Mouse (Mus musculus): Measurements from ENCODE around the gene Klhl22.

Gene Klhl22

DNA sequence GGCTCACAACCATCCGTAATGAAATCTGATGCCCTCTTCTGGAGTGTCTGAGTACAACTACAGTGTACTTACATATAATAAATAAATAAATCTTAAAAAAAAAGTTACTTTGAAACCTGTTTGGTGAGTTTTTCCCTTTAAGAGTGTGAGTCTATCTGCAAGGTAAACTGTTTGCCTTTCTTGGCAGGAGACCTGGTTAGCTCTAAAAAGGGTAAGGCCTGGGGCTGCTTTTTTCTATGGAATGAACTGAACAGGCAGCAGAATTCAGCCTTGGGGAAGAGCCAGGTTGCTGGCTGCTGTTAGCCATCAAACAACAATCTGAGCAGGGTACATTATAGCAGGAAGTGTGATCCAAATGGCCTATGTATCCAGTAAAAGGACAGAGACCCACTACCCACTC lies 16.6 kb upstream of the Klhl22 start:
- ChIA-PET POLR2A (interaction anchor here in 3 of 4 experiments (0.6 to 3.4 kb wide), 4 partner anchors 17 to 34 kb away, joined by 3 to 20 read pairs (median 3); partner anchors contain the start of gene Klhl22 (in 2 of the 3)), CTCF (interaction anchor here in 1 of 4 experiments (0.7 to 2.9 kb wide), 3 partner anchors 43 to 541 kb away, joined by 3 to 11 read pairs (median 6); no protein-coding TSS in a partner anchor)

DNA sequence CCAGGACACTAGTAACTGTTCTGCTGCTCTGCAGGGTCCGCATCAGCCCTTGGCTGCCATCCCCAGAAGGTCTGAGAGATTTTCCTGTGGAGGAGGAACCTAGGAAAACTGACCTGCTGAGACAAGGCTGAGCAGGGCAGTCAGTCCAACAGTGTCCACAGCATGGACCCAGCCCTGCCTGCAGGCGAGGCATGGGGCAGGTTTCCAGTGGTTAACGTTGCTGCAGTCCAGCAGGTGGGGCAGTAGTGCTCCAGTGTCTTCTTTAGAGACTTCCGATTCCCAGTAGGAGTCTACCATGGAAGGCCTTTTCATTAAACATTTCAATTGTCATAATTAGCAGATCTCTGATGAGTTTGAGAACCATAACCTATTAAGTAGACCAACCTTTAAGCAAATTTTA lies 16.1 kb upstream of the Klhl22 start:
- POLR2A ChIA-PET, result interaction anchor here in 3 of 4 experiments (0.6 to 3.4 kb wide), 5 partner anchors 11 to 48 kb away, joined by 3 to 20 read pairs (median 4); partner anchors contain the start of gene Klhl22 (in 2 of the 3)
- CTCF ChIA-PET, result interaction anchor here in 2 of 4 experiments (1.2 to 3.1 kb wide), 7 partner anchors 10 to 148 kb away, joined by 3 to 20 read pairs (median 11); partner anchors contain the start of genes Gm20518 (in 1 of the 2) and Med15 (in 1 of the 2)

DNA sequence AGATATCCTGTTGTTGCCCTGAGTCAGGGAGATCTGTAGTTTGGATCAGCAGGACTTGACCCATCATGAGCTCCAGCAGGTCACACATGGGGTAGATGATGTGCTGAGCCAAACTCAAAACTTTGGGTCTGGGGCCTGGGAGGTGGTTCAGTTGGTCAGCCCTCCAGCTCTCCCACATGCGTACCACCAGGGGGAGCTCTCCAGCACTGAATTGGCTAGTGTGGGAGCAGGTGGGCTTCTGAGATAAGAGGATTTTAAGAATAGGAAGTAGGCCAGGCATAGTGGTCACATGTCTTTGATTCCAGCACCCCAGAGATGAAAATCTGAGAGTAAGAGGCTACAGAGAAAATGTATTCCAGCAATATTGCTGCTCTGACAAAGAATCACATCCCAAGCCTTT lies 14.9 kb upstream of the Klhl22 start:
- CTCF ChIA-PET, result interaction anchor here (0.5 to 3.1 kb wide), 47 partner anchors 9 to 1633 kb away, joined by 3 to 24 read pairs (median 4); partner anchors contain the start of genes Klhl22 (in 3 of the 4), Ess2 (in 1 of the 4), Gm20518 (in 1 of the 4) and Med15 (in 1 of the 4)
- POLR2A ChIA-PET, result interaction anchor here in 3 of 4 experiments (0.7 to 3.4 kb wide), 7 partner anchors 10 to 184 kb away, joined by 3 to 20 read pairs (median 4); partner anchors contain the start of gene Klhl22 (in 2 of the 3)

DNA sequence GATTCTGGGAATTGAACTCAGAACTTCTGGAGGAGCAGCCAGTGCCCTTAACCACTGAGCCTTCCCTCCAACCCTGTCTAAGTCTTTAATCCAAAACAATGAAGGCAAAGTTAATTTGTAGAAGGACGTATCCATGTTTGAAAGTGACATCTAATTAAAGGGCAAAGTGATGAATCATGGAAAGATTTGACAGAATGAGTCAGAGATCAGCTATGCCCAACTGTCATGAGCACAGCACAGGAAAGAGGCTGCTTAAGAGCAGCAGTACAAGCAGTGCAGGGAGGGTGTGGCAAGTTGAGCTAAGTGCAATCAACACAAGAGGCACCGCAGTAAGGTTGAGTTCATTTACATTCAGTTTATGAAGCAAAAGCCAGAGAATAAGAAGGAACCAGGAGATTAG lies 14.4 kb upstream of the Klhl22 start:
- ChIA-PET POLR2A (interaction anchor here in 3 of 4 experiments (0.7 to 3.4 kb wide), 9 partner anchors 10 to 183 kb away, joined by 3 to 20 read pairs (median 4); partner anchors contain the start of gene Klhl22 (in 2 of the 3)), CTCF (interaction anchor here (0.5 to 3.1 kb wide), 44 partner anchors 9 to 1633 kb away, joined by 3 to 24 read pairs (median 5); partner anchors contain the start of genes Klhl22 (in 3 of the 4), Med15 (in 1 of the 4) and Slc25a1 (in 1 of the 4))

DNA sequence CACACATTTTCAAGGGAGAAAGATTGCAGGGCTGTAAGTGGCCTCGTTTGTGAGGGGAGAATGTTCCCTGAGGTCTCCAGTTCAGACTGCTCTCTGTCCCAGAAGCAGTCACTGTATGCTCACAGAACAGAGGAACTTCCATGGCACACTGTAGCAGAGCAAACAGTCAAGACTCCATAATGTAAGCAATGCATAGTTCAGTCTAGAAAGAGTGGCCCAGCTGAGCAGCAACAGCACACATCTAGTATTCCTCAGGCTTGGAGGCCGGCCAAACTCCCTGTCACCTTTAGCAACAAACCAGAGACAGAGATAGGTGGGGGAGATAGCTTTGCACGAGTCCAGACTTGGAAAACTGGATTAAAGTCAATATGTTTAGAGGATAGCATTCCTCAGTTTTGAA lies 6.4 kb upstream of the Klhl22 start:
- CTCF ChIA-PET, result interaction anchor here in 1 of 4 experiments (1.1 kb wide), 1 partner anchor 23 kb away, joined by 3 read pairs; no protein-coding TSS in a partner anchor

DNA sequence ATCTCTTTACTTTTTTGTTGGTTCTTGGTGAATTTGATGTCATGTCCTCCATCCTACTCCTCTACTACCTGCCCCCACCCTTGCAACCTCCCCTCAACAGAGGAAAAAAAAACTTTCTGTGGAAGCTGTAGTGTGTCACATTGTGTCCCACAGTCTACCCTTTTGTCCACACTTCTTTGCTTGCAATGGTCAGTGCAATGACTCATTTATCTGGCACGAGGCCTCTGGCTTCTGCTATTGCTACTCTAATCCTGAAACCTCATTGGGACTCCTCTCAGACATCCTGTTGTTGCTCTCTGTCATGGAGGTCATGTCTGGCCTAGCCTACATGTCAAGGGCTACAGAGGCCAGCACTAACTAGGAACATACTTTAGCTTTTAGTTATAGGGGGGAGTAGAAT lies 5.7 kb upstream of the Klhl22 start:
- CTCF ChIA-PET, result interaction anchor here (0.6 to 1.6 kb wide), 8 partner anchors 8 to 330 kb away, joined by 3 to 6 read pairs (median 4); no protein-coding TSS in a partner anchor
- POLR2A ChIA-PET, result interaction anchor here in 2 of 4 experiments (0.6 to 2.4 kb wide), 3 partner anchors 9 to 61 kb away, joined by 3 to 7 read pairs (median 4); no protein-coding TSS in a partner anchor

More for the DNA sequence above, 6.4 kb upstream of the Klhl22 start:
- POLR2A ChIA-PET, result interaction anchor here in 2 of 4 experiments (0.6 to 1.3 kb wide), 2 partner anchors 55 to 62 kb away, joined by 3 to 7 read pairs; no protein-coding TSS in a partner anchor

DNA sequence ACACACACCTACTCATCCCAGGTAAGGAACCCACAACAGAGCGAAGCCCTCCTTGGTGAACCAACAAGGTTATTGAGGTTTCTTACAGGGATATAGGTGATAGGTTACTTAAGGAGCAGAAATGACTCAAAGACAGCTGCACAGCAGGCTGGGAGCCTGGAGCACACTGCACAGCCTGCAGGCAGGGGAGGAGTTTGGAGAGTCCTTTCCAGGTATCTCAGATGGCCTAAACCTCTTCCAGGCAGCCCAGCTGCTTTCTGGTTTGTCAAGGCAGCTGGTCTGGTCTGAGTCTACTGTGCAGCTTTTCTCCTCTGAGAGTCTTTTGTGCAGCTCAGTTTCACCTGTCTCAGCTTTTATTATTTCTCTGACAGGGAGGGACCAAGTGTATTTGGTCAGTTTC lies 1.7 kb upstream of the Klhl22 start:
- CTCF ChIA-PET, result interaction anchor here in 3 of 4 experiments (0.5 to 1.1 kb wide), 5 partner anchors 10 to 310 kb away, joined by 3 to 5 read pairs (median 4); no protein-coding TSS in a partner anchor
- POLR2A ChIA-PET, result interaction anchor here in 3 of 4 experiments (0.5 to 4.8 kb wide), 8 partner anchors 8 to 133 kb away, joined by 3 to 41 read pairs (median 7); partner anchors contain the start of gene Gm20518 (in 1 of the 3)

DNA sequence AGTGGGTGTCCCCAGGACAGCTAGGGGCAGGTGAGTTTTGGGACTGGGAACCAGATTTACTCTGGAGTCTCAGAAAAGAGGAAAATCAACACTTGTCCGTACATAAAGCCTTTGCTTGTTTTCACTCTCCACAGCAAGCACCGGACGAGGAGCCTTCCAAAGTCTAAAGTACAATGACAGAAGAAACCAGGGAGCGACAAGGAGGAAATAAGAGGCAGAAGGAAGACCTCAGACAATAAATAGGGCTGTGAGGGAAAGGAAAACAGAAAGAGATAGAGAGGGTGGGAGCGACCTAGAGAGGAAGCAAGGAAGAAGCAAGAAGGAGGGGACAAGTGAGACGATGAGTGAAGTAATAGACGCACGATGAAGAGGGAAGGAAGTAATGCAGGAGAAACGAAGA lies 516 bp upstream of the Klhl22 start:
- ChIA-PET POLR2A (interaction anchor here in 2 of 4 experiments (0.7 to 4.8 kb wide), 21 partner anchors 9 to 205 kb away, joined by 3 to 41 read pairs (median 5); partner anchors contain the start of genes Med15 (in 1 of the 2), Scarf2 (in 1 of the 2) and Slc25a1 (in 1 of the 2)), CTCF (interaction anchor here (0.5 to 3.5 kb wide), 14 partner anchors 10 to 414 kb away, joined by 3 to 31 read pairs (median 4); no protein-coding TSS in a partner anchor)

DNA sequence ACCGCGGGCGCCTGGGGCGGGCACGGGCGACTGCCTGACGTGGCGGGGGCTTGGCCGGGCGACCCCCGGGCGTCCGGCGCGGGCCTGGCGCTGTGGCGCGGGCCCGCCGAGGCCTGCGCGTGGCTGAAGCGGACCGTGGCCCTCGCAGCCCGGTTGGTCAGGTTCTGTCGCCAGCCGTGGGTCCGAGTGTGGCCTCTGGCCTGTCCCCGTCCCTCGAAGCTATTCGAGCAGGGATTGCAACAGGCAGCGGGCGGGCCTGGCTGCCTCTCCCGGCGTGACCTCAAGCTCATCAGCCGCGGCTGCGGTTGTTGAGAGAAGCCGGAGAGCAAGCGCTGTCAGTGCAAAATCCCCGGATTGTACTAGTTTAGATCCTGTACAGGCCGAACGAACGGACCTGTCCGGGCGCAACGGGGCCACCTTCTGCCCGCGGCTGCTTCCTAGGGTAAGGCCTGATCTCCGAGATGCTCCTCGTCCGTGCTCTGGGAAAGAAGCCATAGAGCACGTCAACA lies 449 bp downstream of the Klhl22 start:
- ChIA-PET POLR2A (interaction anchor here (0.5 to 4.8 kb wide), 40 partner anchors 9 to 1547 kb away, joined by 3 to 41 read pairs (median 5); partner anchors contain the start of genes Scarf2 (in 2 of the 4), Gm20518 (in 1 of the 4), Lztr1 (in 1 of the 4) and Med15 (in 1 of the 4)), CTCF (interaction anchor here (0.6 to 3.5 kb wide), 31 partner anchors 9 to 451 kb away, joined by 3 to 31 read pairs (median 6); partner anchors contain the start of genes Dgcr6 (in 1 of the 4) and Smpd4 (in 1 of the 4))

DNA sequence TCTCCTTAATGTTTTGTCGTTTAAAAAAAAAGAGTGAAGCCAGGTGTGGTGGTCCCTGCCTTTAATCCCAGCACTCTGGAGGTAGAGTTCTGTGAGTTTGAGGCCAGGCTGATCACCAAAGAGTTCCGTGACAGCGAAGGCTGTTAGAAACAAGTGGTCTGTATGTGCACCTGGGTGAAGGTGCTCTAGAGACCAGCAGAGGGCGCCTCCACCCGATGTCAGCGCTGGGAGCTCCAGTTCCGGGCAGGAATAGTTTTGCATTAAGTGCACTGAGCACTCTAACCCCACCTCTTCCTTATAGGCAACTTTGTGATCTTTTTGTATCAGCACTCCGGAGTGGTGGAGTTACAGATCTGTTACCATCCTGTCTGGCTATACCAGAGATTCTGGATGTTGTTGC lies 1.2 kb downstream of the Klhl22 start:
- POLR2A ChIA-PET, result interaction anchor here in 3 of 4 experiments (0.6 to 4.8 kb wide), 40 partner anchors 8 to 328 kb away, joined by 3 to 41 read pairs (median 4); partner anchors contain the start of genes Ess2 (in 1 of the 3), Gm20518 (in 1 of the 3), Lztr1 (in 1 of the 3) and Scarf2 (in 1 of the 3)
- CTCF ChIA-PET, result interaction anchor here (0.5 to 3.5 kb wide), 55 partner anchors 8 to 657 kb away, joined by 3 to 31 read pairs (median 4); partner anchors contain the start of genes Dgcr6 (in 2 of the 4), Gm20518 (in 1 of the 4) and Smpd4 (in 1 of the 4)

DNA sequence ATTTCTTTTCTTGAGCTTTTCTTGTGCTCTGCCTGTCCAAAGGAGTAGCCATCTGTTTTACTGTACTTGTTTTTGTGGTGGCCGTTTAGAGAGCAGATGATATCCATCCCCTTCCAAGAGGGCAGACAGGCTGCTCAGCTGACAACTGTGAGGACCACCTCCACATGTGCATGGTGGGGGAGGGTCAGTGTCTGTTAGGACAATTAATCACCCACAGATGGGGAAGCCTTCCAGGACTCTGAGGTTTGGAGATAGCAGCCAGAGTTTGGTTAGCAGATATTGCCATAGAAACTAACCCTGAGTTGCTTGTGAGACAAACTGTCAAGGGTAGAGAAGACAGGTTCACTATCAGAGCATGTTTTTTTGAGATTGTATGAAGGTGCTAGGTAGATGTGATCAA lies 1.7 kb downstream of the Klhl22 start:
- ChIA-PET CTCF (interaction anchor here (0.5 to 3.5 kb wide), 51 partner anchors 8 to 658 kb away, joined by 3 to 31 read pairs (median 5); partner anchors contain the start of genes Dgcr6 (in 2 of the 4), Gm20518 (in 1 of the 4) and Smpd4 (in 1 of the 4)), POLR2A (interaction anchor here in 3 of 4 experiments (0.6 to 4.8 kb wide), 32 partner anchors 8 to 328 kb away, joined by 3 to 41 read pairs (median 4); partner anchors contain the start of genes Ess2 (in 1 of the 3), Gm20518 (in 1 of the 3), Lztr1 (in 1 of the 3) and Scarf2 (in 1 of the 3))

DNA sequence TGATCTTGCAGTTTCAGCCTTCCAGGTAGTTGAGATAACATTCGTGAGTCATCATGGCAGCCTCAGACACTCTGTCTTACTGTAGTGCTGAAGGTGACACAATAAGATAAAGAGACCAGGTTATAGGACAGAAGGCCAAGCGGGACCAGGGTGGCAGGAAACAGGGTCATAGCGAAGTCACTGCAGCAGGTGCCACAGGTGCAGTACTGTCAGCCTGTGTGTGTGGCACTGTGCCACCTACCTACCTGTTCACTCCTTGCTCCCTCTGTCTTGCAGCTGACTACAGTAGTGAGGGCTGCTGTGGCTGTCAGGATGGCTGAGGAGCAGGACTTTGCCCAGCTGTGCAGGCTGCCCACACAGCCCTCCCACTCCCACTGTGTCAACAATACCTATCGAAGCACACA lies 4.7 kb downstream of the Klhl22 start:
- POLR2A ChIA-PET, result interaction anchor here in 1 of 4 experiments (1.0 to 1.8 kb wide), 4 partner anchors 12 to 42 kb away, joined by 3 to 4 read pairs (median 3); no protein-coding TSS in a partner anchor
- CTCF ChIA-PET, result interaction anchor here in 1 of 4 experiments (0.7 kb wide), 1 partner anchor 45 kb away, joined by 3 read pairs; no protein-coding TSS in a partner anchor

DNA sequence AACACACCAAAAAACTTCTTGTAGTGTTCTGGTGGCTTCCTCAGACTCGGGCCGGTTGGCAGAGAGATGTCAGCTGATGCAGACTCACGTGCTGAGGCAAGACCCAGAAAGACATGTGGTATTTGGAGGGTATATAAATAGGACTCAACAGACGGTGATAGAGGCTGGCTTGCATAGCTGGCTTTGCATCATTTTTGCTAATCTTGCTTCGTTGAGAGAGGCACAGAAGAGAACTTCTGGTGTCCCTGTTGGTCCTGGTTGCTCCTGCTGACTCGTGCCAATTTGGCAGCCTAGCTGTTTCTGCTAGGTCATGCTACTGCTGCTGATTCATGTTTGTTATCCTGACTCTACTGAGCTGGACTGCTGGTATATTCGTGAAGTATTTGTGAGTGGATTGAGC lies 9.4 kb downstream of the Klhl22 start:
- ChIA-PET CTCF (interaction anchor here (0.7 to 1.5 kb wide), 6 partner anchors 8 to 47 kb away, joined by 3 to 5 read pairs (median 4); partner anchors contain the start of gene Klhl22 (in 1 of the 4)), POLR2A (interaction anchor here in 3 of 4 experiments (0.7 to 1.7 kb wide), 5 partner anchors 8 to 46 kb away, joined by 3 to 13 read pairs (median 4); partner anchors contain the start of gene Klhl22 (in 2 of the 3))

DNA sequence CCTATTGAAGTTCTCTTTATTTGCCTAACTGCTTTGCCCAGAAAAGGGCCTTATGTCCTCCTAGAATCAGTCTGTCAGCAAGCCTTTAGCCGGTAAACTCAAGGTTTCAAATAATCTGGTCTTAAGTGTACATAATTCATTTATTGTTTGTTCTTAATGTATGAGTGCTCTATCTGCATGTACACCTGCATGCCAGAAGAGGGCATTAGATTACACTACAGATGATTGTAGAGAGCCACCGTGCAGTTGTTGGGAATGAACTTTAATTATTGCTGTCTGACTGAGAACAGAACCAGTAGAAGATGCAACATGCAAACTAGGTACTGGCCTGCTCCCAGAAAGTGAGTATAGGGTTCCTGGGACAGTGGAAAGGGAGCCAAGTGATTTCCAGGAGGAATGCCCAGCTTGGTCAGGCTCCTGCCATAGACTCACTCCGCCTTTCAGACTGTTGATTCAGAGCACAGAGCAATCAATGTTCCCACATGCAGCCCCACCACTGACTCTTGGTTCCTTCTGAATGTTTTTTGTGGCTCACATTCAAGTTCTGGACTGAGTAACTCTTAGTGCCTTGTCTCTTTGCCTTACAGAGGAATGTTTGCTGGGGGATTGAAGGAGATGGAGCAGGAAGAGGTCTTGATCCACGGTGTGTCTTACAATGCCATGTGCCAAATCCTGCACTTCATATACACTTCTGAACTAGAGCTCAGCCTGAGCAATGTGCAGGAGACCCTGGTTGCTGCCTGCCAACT lies 11.9 kb downstream of the Klhl22 start:
- POLR2A ChIA-PET, result interaction anchor here in 1 of 4 experiments (1.7 to 2.0 kb wide), 2 partner anchors 11 kb away, joined by 5 to 6 read pairs; partner anchors contain the start of gene Klhl22
- CTCF ChIA-PET, result interaction anchor here in 2 of 4 experiments (0.6 to 3.3 kb wide), 3 partner anchors 10 to 34 kb away, joined by 3 to 13 read pairs (median 7); partner anchors contain the start of gene Klhl22 (in 1 of the 2)

DNA sequence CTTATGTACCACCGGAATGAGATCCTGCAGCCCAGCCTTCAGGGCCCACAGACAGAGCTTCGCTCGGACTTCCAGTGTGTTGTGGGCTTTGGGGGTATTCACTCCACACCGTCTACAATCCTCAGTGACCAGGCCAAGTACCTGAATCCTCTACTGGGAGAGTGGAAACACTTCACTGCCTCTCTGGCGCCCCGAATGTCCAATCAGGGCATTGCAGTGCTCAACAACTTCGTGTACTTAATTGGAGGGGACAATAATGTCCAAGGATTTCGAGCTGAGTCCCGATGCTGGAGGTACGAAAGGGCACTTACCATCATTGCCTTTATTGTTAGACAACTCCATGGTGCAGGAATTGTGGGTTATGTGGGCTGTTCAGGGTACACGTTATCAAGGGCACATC lies 17.4 kb downstream of the Klhl22 start:
- CTCF ChIA-PET, result interaction anchor here (0.7 to 4.9 kb wide), 17 partner anchors 8 to 516 kb away, joined by 3 to 31 read pairs (median 4); partner anchors contain the start of genes Klhl22 (in 2 of the 4) and Scarf2 (in 1 of the 4)
- POLR2A ChIA-PET, result interaction anchor here in 3 of 4 experiments (0.8 to 5.8 kb wide), 10 partner anchors 8 to 471 kb away, joined by 3 to 41 read pairs (median 3); partner anchors contain the start of gene Klhl22 (in 2 of the 3)

DNA sequence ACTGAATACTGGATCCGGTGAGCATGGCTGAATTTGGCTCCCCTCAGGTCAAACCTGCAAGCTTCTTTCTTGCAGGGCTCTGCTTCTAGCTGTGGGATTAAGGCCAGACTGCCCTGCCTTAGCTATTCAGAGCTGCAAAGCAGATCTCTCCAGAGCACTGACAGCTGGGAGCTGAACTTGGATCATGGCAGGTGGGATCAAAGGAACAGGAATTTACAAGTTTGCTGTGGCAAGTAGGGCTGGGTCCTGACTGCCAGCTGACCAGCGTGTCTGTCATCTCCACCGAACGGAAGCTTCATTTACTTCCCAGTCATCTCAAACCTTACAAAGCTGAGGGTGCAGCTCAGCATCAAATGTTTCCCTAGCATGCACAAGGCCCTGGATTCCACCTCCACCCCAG lies 18.8 kb downstream of the Klhl22 start:
- ChIA-PET POLR2A (interaction anchor here in 3 of 4 experiments (0.6 to 5.8 kb wide), 5 partner anchors 18 to 870 kb away, joined by 3 to 41 read pairs (median 5); partner anchors contain the start of gene Klhl22 (in 2 of the 3)), CTCF (interaction anchor here in 3 of 4 experiments (0.7 to 4.9 kb wide), 5 partner anchors 18 to 219 kb away, joined by 3 to 31 read pairs (median 11); partner anchors contain the start of gene Klhl22 (in 1 of the 3))
